8 mouse cellular contexts compared by ENCODE assay signal in genomic region chr11:3163661-3164060, GRCm38 (mm10). TPM values are rescaled to one million over a fixed set of nuclear protein-coding genes. Genes with fewer than 3 reads are reported as not detected.
DNase-seq lines count a peak whose midpoint lies in the region; ATAC-seq and TF ChIP-seq lines count a peak whose summit lies in the region.
"Not testable (repeated sequence)": the region's sequence is repeated elsewhere in the genome, so short reads cannot be mapped to it uniquely, and the experiment has no call there.

No protein-coding gene starts in this region.

- not testable (repeated sequence) for H3K9ac ChIP-seq in limb, embryonic 14.5 days (ENCODE audit: low read depth, low read length, severe bottlenecking); lung, embryonic 14.5 days

- not testable (repeated sequence) for H3K4me2 ChIP-seq in limb, embryonic 14.5 days (replicated peaks; ENCODE audit: low read depth, low read length, severe bottlenecking); lung, embryonic 14.5 days

- not testable (repeated sequence) for H3K36me3 ChIP-seq in heart, embryonic 10.5 days; limb, embryonic 14.5 days (ENCODE audit: control insufficient read depth, insufficient read depth, low read length); lung, embryonic 14.5 days (ENCODE audit: insufficient read depth)

- not testable (repeated sequence) for TF ChIP-seq CTCF in lung, embryonic 14.5 days (IDR thresholded peaks at IDR 0.05; ENCODE audit: low read depth)

- not testable (repeated sequence) for H3K4me1 ChIP-seq in heart, embryonic 10.5 days; limb, embryonic 14.5 days (ENCODE audit: control insufficient read depth, insufficient read depth, low read length); lung, embryonic 14.5 days (ENCODE audit: insufficient read depth)

- 45% methylated on average over 3 of the region's 3 CpGs for WGBS in heart, embryonic 10.5 days
- whole genome bisulfite sequencing in limb, embryonic 14.5 days = 67% methylated on average over 3 of the region's 3 CpGs
- WGBS in lung, embryonic 14.5 days = 44% methylated on average over 3 of the region's 3 CpGs

- not testable (repeated sequence) for H3K27ac ChIP-seq in heart, embryonic 10.5 days; limb, embryonic 14.5 days (replicated peaks; ENCODE audit: low read depth, low read length); lung, embryonic 14.5 days (ENCODE audit: low read depth)

- not testable (repeated sequence) for H3K4me3 ChIP-seq in heart, embryonic 10.5 days; limb, embryonic 14.5 days (replicated peaks; ENCODE audit: low read length); lung, embryonic 14.5 days (ENCODE audit: low read depth, low read length)

- H3K27me3 ChIP-seq in heart, embryonic 10.5 days (ENCODE audit: insufficient read depth, poor library complexity, severe bottlenecking); limb, embryonic 14.5 days (ENCODE audit: control insufficient read depth, insufficient read depth, low read length); lung, embryonic 14.5 days (ENCODE audit: insufficient read depth, low read length): not testable (repeated sequence)

- not testable (repeated sequence) for TF ChIP-seq POLR2A in limb, embryonic 14.5 days (IDR thresholded peaks at IDR 0.05; ENCODE audit: borderline replicate concordance, extremely low read depth, insufficient read depth, insufficient read length)

- peaks cover 15% of the 10 kb centered on the region for H3K9me3 ChIP-seq in heart, embryonic 10.5 days
- H3K9me3 ChIP-seq in limb, embryonic 14.5 days (ENCODE audit: control insufficient read depth, low read length) = not testable (repeated sequence)
- peaks cover 12% of the 10 kb centered on the region; the same call in 1 of the 2 replicates for H3K9me3 ChIP-seq in lung, embryonic 14.5 days (ENCODE audit: low read depth, low read length)

- DNase-seq in heart, embryonic 10.5 days (ENCODE audit: low spot score) = peak; percentile 75
- DNase-seq in heart, postnatal 4 days = peak; percentile 38
- DNase-seq in limb, embryonic 14.5 days (ENCODE audit: low spot score) = peak; percentile 2
- peak; percentile 19 for DNase-seq in lung, embryonic 14.5 days
- DNase-seq in lung, postnatal 25 days (ENCODE audit: low spot score) = peak; percentile 75
- peak; percentile 48 for DNase-seq in yolk sac, embryonic 10.5 days (ENCODE audit: low spot score)

- peak; percentile 53 for ATAC-seq in CD4-positive, CD25-positive, alpha-beta regulatory T cell, adult 4 months
- peak; percentile 44 for ATAC-seq in activated CD4-positive, CD25-positive, alpha-beta regulatory T cell, adult 4 months
- not testable (repeated sequence) for ATAC-seq in limb, embryonic 14.5 days (ENCODE audit: low FRiP score, low read depth); lung, embryonic 14.5 days (ENCODE audit: insufficient read depth)

RNA-seq across cellular contexts. Expression of gene Sfi1, which starts 29.6 kb away (rescaled TPM):
- polyA plus RNA-seq in CD4-positive, CD25-positive, alpha-beta regulatory T cell, adult 4 months (2017; shearing (Covaris generic)) = 10 to 100 TPM; 31.5 to 46.1 TPM
- 10 to 100 TPM; 33.1 to 45.9 TPM for polyA plus RNA-seq in activated CD4-positive, CD25-positive, alpha-beta regulatory T cell, adult 4 months (2017; shearing (Covaris generic))
- polyA plus RNA-seq in heart, embryonic 10.5 days (2016; fragmentation: Nextera tagmentation; extraction: Ambion mirVana) = 10.3 and 11.7 TPM in 2 replicates
- total RNA-seq in heart, postnatal 4 days (2021) = 10 to 100 TPM; 25.2 TPM
- polyA plus RNA-seq in limb, embryonic 14.5 days (2012; rRNA removed) = 34.6 and 39.4 TPM in 2 replicates
- polyA plus RNA-seq in limb, embryonic 14.5 days (2014; fragmentation: Nextera tagmentation; extraction: Ambion mirVana) = 10.1 and 11.7 TPM in 2 replicates
- 10.7 and 10.8 TPM in 2 replicates for polyA plus RNA-seq in lung, embryonic 14.5 days (2014; fragmentation: Nextera tagmentation; extraction: Ambion mirVana)

RNA-seq across cellular contexts. Expression of gene Eif4enif1, which starts 38.5 kb away (rescaled TPM):
- 10 to 100 TPM; 54.0 to 72.4 TPM for polyA plus RNA-seq in CD4-positive, CD25-positive, alpha-beta regulatory T cell, adult 4 months (2017; shearing (Covaris generic))
- 10 to 100 TPM; 53.6 to 62.8 TPM for polyA plus RNA-seq in activated CD4-positive, CD25-positive, alpha-beta regulatory T cell, adult 4 months (2017; shearing (Covaris generic))
- polyA plus RNA-seq in heart, embryonic 10.5 days (2016; fragmentation: Nextera tagmentation; extraction: Ambion mirVana) = 42.4 and 51.0 TPM in 2 replicates
- total RNA-seq in heart, postnatal 4 days (2021) = 10 to 100 TPM; 62.0 to 64.2 TPM
- 87.8 and 103 TPM in 2 replicates for polyA plus RNA-seq in limb, embryonic 14.5 days (2012; rRNA removed)
- polyA plus RNA-seq in limb, embryonic 14.5 days (2014; fragmentation: Nextera tagmentation; extraction: Ambion mirVana) = 55.9 and 68.7 TPM in 2 replicates
- 58.1 and 59.8 TPM in 2 replicates for polyA plus RNA-seq in lung, embryonic 14.5 days (2014; fragmentation: Nextera tagmentation; extraction: Ambion mirVana)

Comparison
In these comparisons a context has a peak if more than half of its experiments do, and no peak if none do; other contexts are left out.
1. DNase-seq: peak in every context shown above with its lines; median percentile 75 in heart, embryonic 10.5 days; 75 in lung, postnatal 25 days; 48 in yolk sac, embryonic 10.5 days; 38 in heart, postnatal 4 days; 19 in lung, embryonic 14.5 days; 2 in limb, embryonic 14.5 days.